Mouse (Mus musculus): ENCODE results near the gene Mtor.

Gene Mtor

GRCm38 (mm10) chr4:148484511-148484910 lies 36.1 kb downstream of the Mtor start:
- DNase-seq (ENCODE audit: inconsistent ontology term) = no peak

- DNase-seq (ENCODE audit: inconsistent ontology term) = no peak
Observed at GRCm38 (mm10) chr4:148487841-148488240, 39.4 kb downstream of the Mtor start.

DNA sequence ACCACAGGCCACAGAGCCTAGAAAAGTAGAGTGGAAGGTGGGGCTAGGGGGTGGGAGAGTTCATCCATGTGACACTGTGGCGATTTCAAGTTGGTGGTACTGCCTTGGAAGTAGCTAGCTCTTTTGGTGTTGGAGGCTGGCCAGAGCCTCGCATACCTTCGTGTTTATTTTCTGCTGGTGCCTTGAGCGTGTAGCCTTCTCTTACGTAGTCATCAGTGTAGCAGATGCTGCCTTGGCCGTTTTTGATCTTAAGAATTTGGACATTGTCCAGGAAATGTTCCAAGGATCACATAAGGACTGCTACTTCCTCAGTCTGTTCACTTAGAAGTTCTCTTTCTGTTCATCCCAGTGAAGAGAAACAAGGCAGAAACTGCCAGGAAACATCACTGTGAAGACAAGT lies 42.1 kb downstream of the Mtor start:
- DNase-seq (ENCODE audit: inconsistent ontology term) = no peak

DNA sequence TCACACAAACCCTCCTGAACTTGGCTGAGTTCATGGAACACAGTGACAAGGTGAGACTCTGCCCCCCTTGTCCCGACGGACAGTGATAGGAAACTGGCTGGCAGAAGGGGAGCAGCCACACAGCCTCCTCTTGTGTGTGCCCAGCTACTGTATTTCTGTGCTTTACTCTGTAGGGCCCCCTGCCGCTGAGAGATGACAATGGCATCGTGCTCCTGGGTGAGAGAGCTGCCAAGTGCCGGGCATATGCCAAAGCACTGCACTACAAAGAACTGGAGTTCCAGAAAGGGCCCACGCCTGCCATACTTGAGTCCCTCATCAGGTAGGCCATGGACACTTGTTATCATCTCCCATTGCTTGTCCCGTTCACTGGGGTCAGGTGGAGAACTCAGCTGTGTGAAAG lies 43.0 kb downstream of the Mtor start:
- no peak for DNase-seq (ENCODE audit: inconsistent ontology term)

DNA sequence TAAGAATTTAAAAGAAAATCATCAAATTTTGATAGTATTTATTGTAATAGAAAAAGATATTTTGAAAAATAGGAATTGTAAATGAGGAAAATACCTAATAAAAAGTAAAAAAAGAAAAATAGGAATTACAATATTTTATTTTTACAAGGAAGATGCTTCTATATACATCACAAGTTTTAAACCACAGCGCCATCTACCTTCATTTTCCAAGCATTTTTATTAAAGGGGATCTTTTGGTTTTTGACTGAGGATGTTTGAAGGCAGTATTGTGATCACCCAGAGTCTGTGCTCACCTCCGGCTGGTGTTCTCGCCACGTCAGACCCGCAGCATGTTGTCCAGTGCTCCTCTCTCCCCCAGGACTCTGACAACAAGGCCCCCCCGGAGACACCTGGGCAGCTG lies 46.7 kb downstream of the Mtor start:
- DNase-seq (ENCODE audit: inconsistent ontology term) = no peak

- no peak for DNase-seq (ENCODE audit: inconsistent ontology term)
Observed at GRCm38 (mm10) chr4:148495874-148496689, 47.7 kb downstream of the Mtor start.

DNA sequence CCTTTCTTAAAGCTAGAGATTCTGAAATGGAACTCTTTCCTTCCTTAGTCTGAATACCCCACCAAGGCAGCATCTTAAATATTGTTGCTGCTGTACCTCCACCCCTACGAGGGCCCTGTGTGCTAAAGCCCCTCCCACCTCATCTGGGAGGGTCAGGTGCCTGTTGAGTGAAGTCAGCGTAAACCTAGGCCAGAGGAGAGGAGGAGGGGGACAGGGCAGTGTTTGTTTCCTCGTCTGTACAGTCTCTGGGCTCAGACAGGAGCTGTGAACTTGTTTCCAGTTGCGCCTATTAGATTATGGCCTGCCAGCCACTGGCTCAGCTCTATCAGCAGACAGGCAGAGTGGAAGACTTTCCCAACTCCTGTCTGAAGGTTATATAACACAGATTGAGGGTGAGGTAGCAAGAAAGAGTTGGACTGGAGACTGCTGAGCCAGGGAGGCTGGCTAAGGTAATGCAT lies 52.0 kb downstream of the Mtor start, which contains the start of gene Angptl7:
TSS of gene Angptl7 (minus strand) at position 51 of the 458 bp plus-strand sequence.
- DNase-seq (ENCODE audit: inconsistent ontology term) = no peak

DNA sequence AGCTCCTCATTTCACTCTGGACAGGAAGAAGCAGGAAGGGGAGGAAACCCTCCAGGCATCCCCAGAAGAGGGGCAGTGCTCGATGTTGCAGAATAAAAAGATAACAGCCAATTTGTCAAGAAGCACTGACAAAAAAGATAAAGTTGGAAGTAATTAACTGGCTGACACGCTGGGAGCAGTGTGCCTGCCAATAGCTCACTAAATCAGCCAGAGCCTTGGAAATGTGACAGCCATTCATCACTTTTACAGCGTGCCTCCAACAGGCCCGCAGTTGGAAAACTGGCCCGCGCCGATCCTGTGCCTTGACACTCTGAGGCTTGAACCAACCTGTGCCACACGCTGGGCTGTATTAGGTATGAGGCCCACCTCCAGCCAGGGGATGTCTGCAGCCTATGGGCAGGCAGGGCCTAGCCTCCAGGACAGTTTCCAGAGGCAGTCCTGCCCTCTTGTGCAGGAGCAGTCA lies 56.1 kb downstream of the Mtor start:
- peak; percentile 68 for DNase-seq (ENCODE audit: inconsistent ontology term)

GRCm38 (mm10) chr4:148507585-148507984 lies 59.2 kb downstream of the Mtor start:
- DNase-seq (ENCODE audit: inconsistent ontology term) = no peak

GRCm38 (mm10) chr4:148508084-148508849 lies 59.9 kb downstream of the Mtor start:
- no peak for DNase-seq (ENCODE audit: inconsistent ontology term)

DNA sequence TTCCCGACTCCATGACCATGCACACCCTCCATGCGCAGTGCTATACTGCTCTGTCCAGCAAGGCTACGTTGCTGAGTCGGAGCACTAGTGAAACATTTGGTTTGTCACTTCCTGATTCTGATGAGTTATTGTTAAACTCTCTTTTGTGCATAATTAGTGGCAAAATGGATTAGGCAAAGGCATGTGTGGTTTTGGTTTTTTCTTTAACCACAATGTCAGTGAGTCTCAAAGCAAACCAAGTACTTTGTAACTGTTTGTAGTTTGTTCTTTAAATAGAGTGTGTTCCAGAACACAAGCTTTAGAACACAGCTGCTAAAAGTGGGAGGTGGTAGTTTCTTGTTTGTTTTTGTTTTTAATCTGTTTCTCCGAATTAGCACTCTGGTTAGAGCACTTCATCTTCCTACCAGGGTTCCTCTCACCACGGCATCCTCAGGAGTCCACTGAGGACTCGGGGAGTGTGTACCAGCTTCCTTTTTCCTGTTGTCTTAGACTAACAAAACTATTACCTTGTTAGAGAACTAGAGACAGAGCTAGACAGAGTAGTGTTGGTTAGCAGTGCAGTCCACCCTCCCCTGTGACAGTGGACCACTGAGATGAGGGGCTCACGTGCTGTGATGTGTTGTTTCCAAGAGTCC lies 61.2 kb downstream of the Mtor start:
- peak; percentile 76 for DNase-seq (ENCODE audit: inconsistent ontology term)

DNA sequence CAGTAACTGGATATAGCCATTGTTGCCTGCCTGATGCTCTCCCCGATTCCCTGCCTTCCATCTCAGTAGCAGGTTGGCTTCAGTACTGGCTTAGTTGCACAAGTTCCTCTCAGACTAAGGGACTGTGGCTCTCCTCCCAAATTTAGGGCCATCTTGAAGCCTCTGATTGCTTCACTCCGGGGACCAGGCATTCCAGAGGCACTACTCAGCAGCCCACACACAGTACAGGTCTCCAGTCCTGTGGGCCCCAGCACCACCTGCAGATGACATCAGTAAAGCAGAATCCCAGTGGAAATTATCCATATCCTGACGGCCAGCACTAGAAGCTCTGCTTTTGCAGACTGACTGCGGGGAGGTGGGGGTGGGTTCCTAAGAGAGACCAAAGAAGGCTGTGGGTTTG lies 62.3 kb downstream of the Mtor start:
- peak; percentile 83 for DNase-seq (ENCODE audit: inconsistent ontology term)

GRCm38 (mm10) chr4:148511334-148511733 lies 62.9 kb downstream of the Mtor start:
- no peak for DNase-seq (ENCODE audit: inconsistent ontology term)

DNA sequence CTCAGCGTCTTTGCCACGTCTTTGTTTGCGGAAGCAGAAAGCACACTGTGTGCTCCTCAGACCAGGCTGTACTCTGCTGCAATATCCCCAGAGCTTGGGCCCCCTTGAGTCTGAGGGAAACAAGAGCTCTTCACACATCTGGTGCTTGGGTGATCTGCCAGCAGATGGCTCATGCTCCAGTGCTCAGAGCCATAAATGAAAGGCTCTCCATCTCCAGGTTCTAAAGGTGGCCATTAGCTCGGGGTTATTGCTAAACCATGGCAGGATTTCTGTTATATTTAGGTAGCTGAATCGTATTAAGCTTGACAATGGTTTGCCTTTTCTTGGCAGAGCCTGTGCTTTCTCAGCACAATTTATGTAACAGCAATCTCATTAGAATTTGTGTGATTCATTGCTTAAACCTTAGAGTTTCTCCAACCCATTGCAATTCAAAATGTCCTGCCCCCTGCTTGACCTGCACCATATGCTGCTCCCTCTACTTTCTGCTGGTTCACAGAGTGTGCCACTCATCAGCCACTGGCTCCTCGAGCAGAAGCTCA lies 64.7 kb downstream of the Mtor start:
- DNase-seq (ENCODE audit: inconsistent ontology term) = peak; percentile 87

GRCm38 (mm10) chr4:148515313-148515712 lies 66.9 kb downstream of the Mtor start:
- DNase-seq (ENCODE audit: inconsistent ontology term) = no peak

DNA sequence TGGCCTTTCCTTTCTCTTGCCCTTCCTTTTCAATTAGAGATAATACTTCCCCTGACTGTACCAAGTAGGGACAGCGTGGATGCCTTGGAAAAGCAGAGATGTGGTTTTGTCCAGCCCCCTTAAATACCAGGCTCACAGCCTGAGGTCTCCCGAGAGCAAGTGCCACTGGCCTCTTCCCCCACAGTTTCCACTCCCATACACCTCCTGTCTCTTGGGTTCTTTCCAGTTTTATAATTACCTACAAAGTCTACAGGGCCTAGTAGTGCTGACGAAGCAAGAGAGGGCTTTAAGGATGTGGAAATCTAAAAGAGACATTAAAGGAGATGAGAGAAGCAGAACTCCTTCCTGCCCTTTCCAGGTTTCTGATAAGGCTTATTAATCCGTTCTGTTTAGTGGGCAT lies 69.4 kb downstream of the Mtor start:
- DNase-seq (ENCODE audit: inconsistent ontology term) = peak; percentile 66

GRCm38 (mm10) chr4:148518235-148518795 lies 69.9 kb downstream of the Mtor start:
- DNase-seq (ENCODE audit: inconsistent ontology term) = peak; percentile 26

DNA sequence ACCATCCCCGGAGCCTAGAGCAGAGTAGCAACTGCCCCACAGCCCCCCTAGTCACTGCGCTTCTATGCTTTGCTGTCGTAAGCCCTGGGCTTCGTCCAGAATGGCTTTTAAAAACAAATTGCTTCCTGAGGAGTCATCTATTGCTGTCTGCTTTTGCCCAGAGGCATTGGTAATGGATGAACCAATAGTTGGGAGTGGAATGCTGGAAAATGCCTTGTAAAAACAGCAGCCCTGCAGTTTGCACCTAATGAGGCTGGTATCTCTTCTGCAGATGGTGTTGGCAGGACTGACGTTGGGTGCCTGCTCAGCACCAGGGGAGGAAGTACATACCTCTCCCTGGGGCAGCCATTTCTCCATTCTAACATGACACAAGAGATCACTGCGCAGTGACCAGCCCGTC lies 75.1 kb downstream of the Mtor start:
- DNase-seq (ENCODE audit: inconsistent ontology term) = peak; percentile 42

DNA sequence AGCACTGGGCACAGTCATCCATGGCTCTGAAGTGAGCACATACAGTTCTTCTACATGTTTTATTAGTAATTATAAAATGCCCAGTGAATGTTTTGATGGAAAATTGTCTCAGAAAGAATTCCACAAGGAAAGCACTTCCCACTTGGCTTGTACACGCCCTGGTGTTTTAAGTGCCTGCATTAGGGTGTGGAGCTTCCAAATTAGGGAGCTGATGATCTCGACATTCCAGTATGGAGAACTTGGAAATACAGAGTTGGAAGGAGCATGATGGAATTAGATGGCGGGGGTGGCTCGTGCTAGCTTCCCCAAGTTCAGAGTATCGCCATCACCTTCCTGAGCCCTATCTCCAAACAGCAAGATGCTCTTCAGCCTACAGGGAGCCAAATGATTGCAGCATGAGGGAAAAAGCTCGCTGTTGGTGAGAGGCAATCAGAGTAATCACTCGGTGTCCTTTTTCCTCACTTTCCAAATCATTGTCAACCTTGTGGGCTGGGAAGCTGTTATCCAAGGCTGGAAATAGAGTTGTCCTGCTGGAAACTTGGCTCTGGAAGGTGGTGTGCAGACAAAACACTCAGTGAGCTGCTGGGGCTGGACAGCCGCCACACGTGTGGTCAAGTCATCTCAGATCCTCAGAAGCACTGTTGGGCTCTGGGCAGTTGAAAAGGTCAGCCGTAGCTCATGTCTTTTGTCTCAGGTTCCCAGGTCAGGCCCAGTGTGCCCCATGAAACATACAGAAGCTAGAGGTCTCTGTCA lies 78.9 kb downstream of the Mtor start:
- DNase-seq (ENCODE audit: inconsistent ontology term) = peak; percentile 45

- no peak for DNase-seq (ENCODE audit: inconsistent ontology term)
Observed at GRCm38 (mm10) chr4:148530351-148530750, 81.9 kb downstream of the Mtor start.

GRCm38 (mm10) chr4:148530778-148531177 lies 82.4 kb downstream of the Mtor start:
- no peak for DNase-seq (ENCODE audit: inconsistent ontology term)

All from Muller cell, postnatal 12 days (primary cell).